Mouse (Mus musculus) E14TG2a.4 (cell line): Measurements from ENCODE around the gene Gm13889.

ENCODE experiments used
- CTCF ChIP-seq: conservative IDR thresholded peaks from 2 replicates; pipeline ENCODE4 v1.5.1; 2014; ENCODE audit warnings: low read length
- NANOG ChIP-seq: IDR thresholded peaks from 2 replicates; pipeline ENCODE4 v1.6.1; 2014; ENCODE audit warnings: borderline replicate concordance, low read length, mixed read lengths
- POU5F1 ChIP-seq: IDR thresholded peaks from 2 replicates; pipeline ENCODE4 v1.6.1; 2014; ENCODE audit warnings: low read length, borderline replicate concordance

DNA sequence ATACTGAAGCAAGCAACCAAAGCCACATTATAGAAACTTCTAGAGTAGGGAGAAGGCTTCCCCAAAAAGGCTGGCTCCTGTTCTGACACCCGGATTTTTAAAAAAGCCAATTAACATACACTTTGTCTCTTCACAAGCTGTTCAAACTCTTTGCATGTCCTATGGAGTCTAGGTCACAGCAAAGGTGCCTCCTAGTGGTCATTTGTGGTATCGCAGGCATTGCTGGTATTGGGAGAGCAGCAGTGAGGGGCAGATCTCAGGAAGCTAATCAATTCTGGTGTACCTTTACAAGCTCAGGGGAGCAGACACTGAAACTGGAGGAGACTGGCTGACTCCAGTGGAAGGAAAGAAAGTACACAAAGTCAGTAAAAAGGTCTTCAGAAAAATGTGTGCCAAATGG lies 45.3 kb upstream of the Gm13889 start:
- TF ChIP-seq CTCF (peak; percentile 99), NANOG (no peak), POU5F1 (no peak)
